Mouse (Mus musculus): Measurements from ENCODE around the gene Slc38a6.

- TF ChIP-seq EP300 (IDR thresholded peaks at IDR 0.05; ENCODE audit: low read length), result no peak
- TF ChIP-seq JUND (conservative IDR thresholded peaks at IDR 0.05; ENCODE audit: low read depth, low read length), result no peak
- TF ChIP-seq CHD2 (IDR thresholded peaks at IDR 0.05; ENCODE audit: low read length), result no peak
- TF ChIP-seq ZKSCAN1 (IDR thresholded peaks at IDR 0.05; ENCODE audit: borderline replicate concordance, low read depth, low read length), result no peak
- no peak for TF ChIP-seq USF1 (IDR thresholded peaks at IDR 0.05; ENCODE audit: low read depth, low read length)
- TF ChIP-seq POLR2AphosphoS2 (IDR thresholded peaks at IDR 0.05; ENCODE audit: low read depth, low read length), result no peak
- TF ChIP-seq ETS1 (conservative IDR thresholded peaks at IDR 0.05; ENCODE audit: low read depth, low read length), result no peak
- no peak for TF ChIP-seq CTCF (conservative IDR thresholded peaks at IDR 0.05 in 1 of 2, IDR thresholded peaks at IDR 0.05 in 1 of 2; ENCODE audit: low read depth in 2 of 2, low read length in 2 of 2)
- TF ChIP-seq ZC3H11A (IDR thresholded peaks at IDR 0.05; ENCODE audit: low read depth, low read length), result no peak
- TF ChIP-seq POLR2A (IDR thresholded peaks at IDR 0.05; ENCODE audit: low read depth, low read length), result no peak
- TF ChIP-seq MXI1 (IDR thresholded peaks at IDR 0.05; ENCODE audit: low read depth, low read length), result no peak
These were observed 71.2 kb downstream of the Slc38a6 start for GRCm38 (mm10) chr12:73357736-73358135.
